Mouse (Mus musculus) lung, adult 2 months (tissue): ENCODE data around the gene Dhh.

Experiments
- CTCF ChIP-seq: fragments of 200-500 bp; IDR thresholded peaks from 2 replicates; pipeline ENCODE4 v1.5.1; 2011; ENCODE audit warnings: mild to moderate bottlenecking, low read length, control low read depth; ENCODE audit not compliant: insufficient read depth
- POLR2A ChIP-seq: fragments of 200-500 bp; IDR thresholded peaks from 2 replicates; pipeline ENCODE4 v1.6.1; 2011; ENCODE audit warnings: low read depth, mild to moderate bottlenecking, control low read depth, low read length, borderline replicate concordance; ENCODE audit errors: extremely low read depth

- no peak for TF ChIP-seq CTCF
- TF ChIP-seq POLR2A: no peak
Measured at GRCm38 (mm10) chr15:98897495-98897894, 845 bp downstream of the Dhh start.
